Mouse (Mus musculus): ENCODE data around the gene Wdr92. TPM values are rescaled to one million over a fixed set of nuclear protein-coding genes. Genes with fewer than 3 reads are reported as not detected.

Wdr92 gene
- total and polyA plus RNA-seq, 3 experiments: 34.5 to 63.8 TPM; not detected in 1

- Histone ChIP-seq H3K4me1 (ENCODE audit: control insufficient read depth in 1 of 2, insufficient read depth in 2 of 2, low read length in 2 of 2) (peaks cover 0 to 3% of the 10 kb centered on the region in 2 experiments; a peak in 1 of 4 replicates), H3K4me3 (ENCODE audit: control insufficient read depth in 1 of 2, insufficient read depth in 1 of 2, low read depth in 2 of 2, low read length in 2 of 2) (peak overlapping the region in 1 of 2 experiments; percentile 27; a peak in 1 of 4 replicates), H3K79me2 (ENCODE audit: control insufficient read depth, insufficient read depth, low read length, poor library complexity) (no peaks in the 10 kb centered on the region), H3K27me3 (ENCODE audit: control insufficient read depth in 1 of 2, insufficient read depth in 2 of 2, low read length in 2 of 2) (peaks cover 0 to 4% of the 10 kb centered on the region in 2 experiments; a peak in 1 of 4 replicates), H3K9ac (ENCODE audit: control insufficient read depth, low read depth, low read length, poor library complexity, severe bottlenecking) (0 out of 2 replicates have a peak overlapping the region, but pooled peaks have one; percentile 44), H3K36me3 (ENCODE audit: control insufficient read depth in 1 of 2, insufficient read depth in 2 of 2, low read length in 2 of 2) (no peaks in the 10 kb centered on the region), H3K27ac (ENCODE audit: control insufficient read depth, low read depth, low read length) (no peak overlapping the region), H3K9me3 (replicated peaks; ENCODE audit: insufficient read depth, low read length) (no peaks in the 10 kb centered on the region)
- DNase-seq (ENCODE audit: low read depth, low spot score): peak; percentile 90
- no peak for TF ChIP-seq MAFK (IDR thresholded peaks at IDR 0.05; ENCODE audit: borderline replicate concordance, low read depth, low read length)
- TF ChIP-seq MAZ (IDR thresholded peaks at IDR 0.05; ENCODE audit: low read depth, low read length): 0 out of 2 replicates have a peak, but pooled peaks have one; percentile 23
- TF ChIP-seq EP300 (IDR thresholded peaks at IDR 0.05; ENCODE audit: low read depth in 1 of 2, low read length in 2 of 2): no peak
- peak; percentile 94 for TF ChIP-seq SMC3 (IDR thresholded peaks at IDR 0.05; ENCODE audit: low read depth, low read length)
- no peak for TF ChIP-seq CHD1 (IDR thresholded peaks at IDR 0.05; ENCODE audit: low read depth, low read length)
- no peak for TF ChIP-seq POLR2A (IDR thresholded peaks at IDR 0.05; ENCODE audit: control insufficient read depth in 1 of 2, insufficient read depth in 1 of 2, low read depth in 1 of 2, low read length in 2 of 2, poor library complexity in 1 of 2)
- TF ChIP-seq E2F4 (IDR thresholded peaks at IDR 0.05; ENCODE audit: borderline replicate concordance, low read depth, low read length): no peak
- no peak for TF ChIP-seq USF1 (IDR thresholded peaks at IDR 0.05; ENCODE audit: low read depth, low read length)
- peak; percentile 49; the same call in 1 of the 2 replicates for TF ChIP-seq MEF2A (IDR thresholded peaks at IDR 0.05; ENCODE audit: extremely low read depth, insufficient replicate concordance, low read depth, low read length, poor library complexity, severe bottlenecking)
- TF ChIP-seq MXI1 (IDR thresholded peaks at IDR 0.05; ENCODE audit: low read depth, low read length): 0 out of 2 replicates have a peak, but pooled peaks have one; percentile 30
- peak; percentile 71 for TF ChIP-seq MYC (IDR thresholded peaks at IDR 0.05; ENCODE audit: low read depth, low read length)
- no peak for TF ChIP-seq NELFE (IDR thresholded peaks at IDR 0.05; ENCODE audit: low read depth, low read length)
- no peak for TF ChIP-seq KAT2A (conservative IDR thresholded peaks at IDR 0.05; ENCODE audit: low read depth, low read length)
- peak; percentile 99 for TF ChIP-seq RAD21 (IDR thresholded peaks at IDR 0.05; ENCODE audit: low read depth, low read length)
- TF ChIP-seq TAL1 (IDR thresholded peaks at IDR 0.05; ENCODE audit: low read length): no peak
- TF ChIP-seq MYB (IDR thresholded peaks at IDR 0.05; ENCODE audit: low read depth, low read length): no peak
- TF ChIP-seq ZMIZ1 (IDR thresholded peaks at IDR 0.05; ENCODE audit: low read depth, low read length): no peak
- no peak for TF ChIP-seq HCFC1 (IDR thresholded peaks at IDR 0.05; ENCODE audit: low read depth, low read length)
- no peak for TF ChIP-seq UBTF (IDR thresholded peaks at IDR 0.05; ENCODE audit: borderline replicate concordance, insufficient read depth, low read depth, low read length)
- no peak for TF ChIP-seq JUND (IDR thresholded peaks at IDR 0.05; ENCODE audit: low read depth, low read length)
- TF ChIP-seq ZC3H11A (IDR thresholded peaks at IDR 0.05; ENCODE audit: low read depth, low read length): peak; percentile 93
- no peak for TF ChIP-seq POLR2AphosphoS5 (IDR thresholded peaks at IDR 0.05; ENCODE audit: borderline replicate concordance, low read depth, low read length)
- TF ChIP-seq BHLHE40 (IDR thresholded peaks at IDR 0.05; ENCODE audit: borderline replicate concordance, low read depth, low read length): 0 out of 2 replicates have a peak, but pooled peaks have one; percentile 38
- no peak for TF ChIP-seq CHD2 (IDR thresholded peaks at IDR 0.05; ENCODE audit: low read length)
- TF ChIP-seq NRF1 (IDR thresholded peaks at IDR 0.05; ENCODE audit: insufficient read depth, low read depth, low read length, poor library complexity, severe bottlenecking): no peak
- TF ChIP-seq TCF12 (IDR thresholded peaks at IDR 0.05; ENCODE audit: low read depth, low read length): no peak
- no peak for TF ChIP-seq TBP (IDR thresholded peaks at IDR 0.05; ENCODE audit: low read depth, low read length)
- 0 out of 2 replicates have a peak, but pooled peaks have one; percentile 53 for TF ChIP-seq SIN3A (IDR thresholded peaks at IDR 0.05; ENCODE audit: low read length)
- no peak for TF ChIP-seq MAX (IDR thresholded peaks at IDR 0.05; ENCODE audit: low read length)
- TF ChIP-seq GABPA (IDR thresholded peaks at IDR 0.05; ENCODE audit: low read depth, low read length): no peak
- TF ChIP-seq ELF1 (IDR thresholded peaks at IDR 0.05; ENCODE audit: low read depth, low read length): no peak
- TF ChIP-seq USF2 (IDR thresholded peaks at IDR 0.05; ENCODE audit: borderline replicate concordance in 1 of 2, insufficient read depth in 1 of 2, low read depth in 1 of 2, low read length in 2 of 2): no peak
- TF ChIP-seq ETS1 (IDR thresholded peaks at IDR 0.05; ENCODE audit: low read depth, low read length): no peak
- peak; percentile 52 for TF ChIP-seq GATA1 (IDR thresholded peaks at IDR 0.05; ENCODE audit: low read depth, low read length)
- TF ChIP-seq POLR2AphosphoS2 (IDR thresholded peaks at IDR 0.05; ENCODE audit: low read length): no peak
- no peak for TF ChIP-seq ZKSCAN1 (IDR thresholded peaks at IDR 0.05; ENCODE audit: low read depth, low read length)
- peak; percentile 87 to 95 (median 93) for TF ChIP-seq CTCF (IDR thresholded peaks at IDR 0.05 in 2 of 3, conservative IDR thresholded peaks at IDR 0.05 in 1 of 3; ENCODE audit: control insufficient read depth in 1 of 3, insufficient read depth in 1 of 3, low read depth in 2 of 3, low read length in 3 of 3, poor library complexity in 1 of 3, severe bottlenecking in 1 of 3)
Measured at GRCm38 (mm10) chr11:17279959-17280358, 98.1 kb downstream of the Wdr92 start.
